Comparison of ENCODE assay signal across 14 mouse cellular contexts in genomic region chr9:103523742-103524403, GRCm38 (mm10). TPM values are rescaled to one million over a fixed set of nuclear protein-coding genes. Genes with fewer than 3 reads are reported as not detected.
A peak's percentile ranks its signal among the peaks of the same experiment; 100 is the strongest.
DNase-seq lines count a peak whose midpoint lies in the region; ATAC-seq and TF ChIP-seq lines count a peak whose summit lies in the region.
"Had no signal": no experiment of that assay in that cellular context is flagged by ENCODE, and none has a peak within 500 bp of the region (broad histone marks: within the 10 kb centered on the region; RNA-seq: fewer than 3 reads in every experiment).

No protein-coding gene starts in this region.

- no peak overlapping the region for H3K4me2 ChIP-seq in neural tube, embryonic 11.5 days (ENCODE audit: low read depth)
- no peak overlapping the region for H3K4me2 ChIP-seq in hindbrain, embryonic 16.5 days (ENCODE audit: low read length)
- H3K4me2 ChIP-seq: lung, embryonic 15.5 days had no signal

- H3K4me1 ChIP-seq in cerebellum, adult 2 months (ENCODE audit: control insufficient read depth, insufficient read depth, low read length) = peaks cover 26% of the 10 kb centered on the region
- H3K4me1 ChIP-seq in neural tube, embryonic 11.5 days (ENCODE audit: control insufficient read depth, insufficient read depth, low read length) = peaks cover 26% of the 10 kb centered on the region
- peaks cover 12% of the 10 kb centered on the region for H3K4me1 ChIP-seq in hindbrain, embryonic 16.5 days (ENCODE audit: control insufficient read depth, insufficient read depth, low read depth, low read length)

- no peaks in the 10 kb centered on the region for H3K36me3 ChIP-seq in neural tube, embryonic 11.5 days (ENCODE audit: control insufficient read depth, insufficient read depth, low read length)
- H3K36me3 ChIP-seq in hindbrain, embryonic 16.5 days (ENCODE audit: control insufficient read depth, insufficient read depth, low read length) = no peaks in the 10 kb centered on the region
- H3K36me3 ChIP-seq: lung, embryonic 15.5 days had no signal

- H3K27ac ChIP-seq in cerebellum, adult 2 months (ENCODE audit: insufficient read depth, low read length) = peak overlapping the region; percentile 38; the same call in 1 of the 2 replicates
- H3K27ac ChIP-seq in neural tube, embryonic 11.5 days (ENCODE audit: low read depth, low read length) = 0 out of 2 replicates have a peak overlapping the region, but pooled peaks have one; percentile 4
- no peak overlapping the region for H3K27ac ChIP-seq in hindbrain, embryonic 16.5 days (ENCODE audit: low read depth, low read length)
- H3K27ac ChIP-seq: lung, embryonic 15.5 days had no signal

- H3K9me3 ChIP-seq in neural tube, embryonic 11.5 days (ENCODE audit: control insufficient read depth, low read length) = no peaks in the 10 kb centered on the region
- H3K9me3 ChIP-seq in hindbrain, embryonic 16.5 days (ENCODE audit: control insufficient read depth, low read length) = peaks cover 3% of the 10 kb centered on the region; the same call in 1 of the 2 replicates
- H3K9me3 ChIP-seq: lung, embryonic 15.5 days had no signal

- no peak for TF ChIP-seq CTCF in cerebellum, adult 2 months (IDR thresholded peaks at IDR 0.05; ENCODE audit: borderline replicate concordance, insufficient read depth, low read depth, low read length)

- H3K9ac ChIP-seq in neural tube, embryonic 11.5 days (ENCODE audit: low read length) = no peak overlapping the region
- H3K9ac ChIP-seq in hindbrain, embryonic 16.5 days (ENCODE audit: low read depth, low read length) = no peak overlapping the region
- H3K9ac ChIP-seq: lung, embryonic 15.5 days had no signal

- H3K4me3 ChIP-seq in cerebellum, adult 2 months (replicated peaks; ENCODE audit: insufficient read depth, low read depth, low read length) = no peak overlapping the region
- H3K4me3 ChIP-seq in neural tube, embryonic 11.5 days (ENCODE audit: low read depth, low read length) = no peak overlapping the region
- H3K4me3 ChIP-seq in hindbrain, embryonic 16.5 days (ENCODE audit: low read length) = no peak overlapping the region
- H3K4me3 ChIP-seq: lung, embryonic 15.5 days had no signal

- no peaks in the 10 kb centered on the region for H3K27me3 ChIP-seq in cerebellum, adult 2 months (ENCODE audit: control insufficient read depth, insufficient read depth, low read length)
- H3K27me3 ChIP-seq in neural tube, embryonic 11.5 days (ENCODE audit: control insufficient read depth, insufficient read depth, low read length) = no peaks in the 10 kb centered on the region
- no peaks in the 10 kb centered on the region for H3K27me3 ChIP-seq in hindbrain, embryonic 16.5 days (replicated peaks; ENCODE audit: control insufficient read depth, insufficient read depth, low read length)
- H3K27me3 ChIP-seq: lung, embryonic 15.5 days had no signal

- no peak for DNase-seq in cerebellum, adult 2 months
- DNase-seq in cerebellum, adult 9-11 months = no peak
- peak; percentile 13 for DNase-seq in neural tube, embryonic 11.5 days (ENCODE audit: low spot score)
- DNase-seq in neural tube, embryonic 10.5 days (ENCODE audit: extremely low spot score, low spot score) = no peak
- no peak for DNase-seq in left cerebral cortex, adult 11 months (ENCODE audit: low spot score)
- DNase-seq in thymus, postnatal 0 days (ENCODE audit: low spot score) = no peak
- DNase-seq: adrenal gland, postnatal 10 days; cerebellum, adult 11 months; heart, adult 18-20 months; liver had no signal

- ATAC-seq in neural tube, embryonic 11.5 days (ENCODE audit: insufficient read depth, low FRiP score, low TSS enrichment) = no peak; the same call in 1 of the 2 replicates
- ATAC-seq in hindbrain, embryonic 16.5 days = peak; percentile 32; the same call in 1 of the 2 replicates
- ATAC-seq in CD4-positive, CD25-positive, alpha-beta regulatory T cell, adult 4 months = no peak
- ATAC-seq: intestine, embryonic 16.5 days had no signal

- no peak for TF ChIP-seq POLR2A in cerebellum, adult 2 months (IDR thresholded peaks at IDR 0.05; ENCODE audit: borderline replicate concordance, insufficient read depth, low read length)

- WGBS in cerebellum, adult 2 months = 35% methylated on average over 7 of the region's 7 CpGs
- WGBS in neural tube, embryonic 11.5 days = 66% methylated on average over 7 of the region's 7 CpGs
- 38% methylated on average over 7 of the region's 7 CpGs for WGBS in hindbrain, embryonic 16.5 days

RNA-seq across cellular contexts. Expression of gene Bfsp2, which starts 43.7 kb away (rescaled TPM):
- 7.6 and 9.2 TPM in 2 replicates for polyA plus RNA-seq in cerebellum, adult 2 months (2012; rRNA removed)
- 0.74 and 0.92 TPM in 2 replicates for polyA plus RNA-seq in neural tube, embryonic 11.5 days (2014; fragmentation: Nextera tagmentation; extraction: Ambion mirVana)
- polyA plus RNA-seq in hindbrain, embryonic 16.5 days (2015; fragmentation: Nextera tagmentation; extraction: Ambion mirVana) = 5.0 and 6.0 TPM in 2 replicates
- polyA plus RNA-seq in CD4-positive, CD25-positive, alpha-beta regulatory T cell, adult 4 months (2017; shearing (Covaris generic)) = 1 to 10 TPM in 1 of 2 experiments, under 1 TPM in 1; 0.54 to 4.1 TPM
- 3.0 and 3.1 TPM in 2 replicates for polyA plus RNA-seq in thymus, postnatal 0 days (2015; fragmentation: Nextera tagmentation; extraction: Ambion mirVana)
- polyA plus RNA-seq: intestine, embryonic 16.5 days had no signal
